Mouse (Mus musculus): Measurements from ENCODE around the gene Sema3b. TPM values are rescaled to one million over a fixed set of nuclear protein-coding genes. Genes with fewer than 3 reads are reported as not detected.

The Sema3b gene
- polyA plus RNA-seq, 1 experiment from 2014 or later, result 0.41 TPM

DNA sequence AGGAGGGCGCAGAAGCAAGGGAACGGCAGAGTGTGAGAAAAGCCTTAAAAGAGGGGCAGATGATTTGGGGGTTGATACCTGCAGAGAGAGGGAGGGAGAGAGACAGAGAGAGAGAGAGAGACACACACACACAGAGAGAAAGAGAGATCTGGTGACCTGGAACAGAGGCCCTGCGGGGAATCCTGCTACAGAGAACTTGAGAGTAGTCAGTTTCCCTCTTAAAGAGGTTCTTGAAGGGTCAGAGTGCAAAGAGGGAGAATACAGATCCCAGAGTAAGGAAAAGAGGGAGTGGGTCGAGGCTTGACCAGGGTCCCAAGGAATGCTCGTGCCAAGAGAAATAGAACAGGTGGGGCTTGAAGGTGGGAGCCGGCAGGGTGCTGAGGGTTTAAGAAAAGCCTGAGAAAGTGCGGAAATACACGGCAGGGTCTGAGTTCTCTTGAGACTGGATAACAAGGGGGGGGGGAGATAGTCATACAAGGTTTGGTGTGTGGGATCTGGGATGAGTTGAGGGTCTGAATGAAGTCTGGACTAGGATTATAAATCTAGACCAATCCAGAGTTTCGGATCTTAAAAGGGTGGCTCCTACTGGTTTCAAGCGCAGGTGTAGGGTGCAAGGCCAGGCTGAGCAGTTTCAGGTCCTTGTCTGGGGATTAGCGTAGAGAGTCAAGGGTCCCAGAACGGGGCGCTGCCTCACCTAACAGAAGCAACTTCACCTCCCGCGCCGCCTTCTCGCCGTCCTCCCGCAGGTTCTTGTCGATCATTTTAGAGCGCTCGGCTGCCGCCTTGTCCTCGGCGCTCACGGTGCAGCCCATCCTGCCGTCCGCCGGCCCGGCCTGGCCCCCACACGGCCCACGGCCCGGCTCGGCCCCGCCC, 25.6 kb upstream of the Sema3b start:
- DNase-seq (no peak), ATAC-seq (peak; percentile 1; the same call in 1 of the 2 replicates)

DNA sequence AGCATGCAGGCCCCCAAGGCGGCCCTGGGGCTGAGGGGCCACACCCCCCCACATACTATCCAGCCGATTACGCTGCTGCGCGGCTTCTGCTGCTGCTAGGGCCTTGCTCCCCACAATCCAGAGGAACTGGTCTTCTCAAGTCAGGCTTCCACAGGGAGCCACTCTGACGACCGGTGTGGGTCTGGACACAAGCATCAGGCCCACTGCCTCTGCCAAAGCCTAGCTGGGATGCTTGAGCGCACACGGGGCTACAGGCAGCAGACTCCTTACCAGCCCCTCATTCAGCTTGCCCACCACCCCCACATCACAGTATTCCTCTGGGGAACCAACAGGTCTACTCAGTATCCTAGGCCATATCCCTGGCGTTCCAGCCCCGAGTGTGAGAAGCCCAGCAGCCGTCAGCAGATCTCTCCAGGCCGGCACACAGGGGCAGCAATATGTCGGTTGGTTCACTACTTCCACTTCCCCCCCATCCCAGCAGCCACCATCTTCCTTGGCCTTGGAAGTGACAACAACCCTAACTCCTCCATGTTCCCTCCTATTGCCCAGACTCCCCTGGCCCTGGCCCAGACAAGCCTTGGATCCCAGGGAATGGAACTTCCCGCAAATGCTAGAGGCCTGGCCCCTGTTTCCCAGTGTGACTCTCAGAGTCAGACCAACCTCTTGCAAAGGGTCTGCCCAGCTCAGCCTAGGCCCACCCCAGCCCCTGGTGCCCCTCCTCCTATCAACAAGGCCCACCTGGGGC, 24.8 kb upstream of the Sema3b start:
- Histone ChIP-seq H3K9ac (replicated peaks) (peak overlapping the region; percentile 99), H3K4me3 (ENCODE audit: low read depth, low read length) (peak overlapping the region; percentile 99), H3K4me1 (ENCODE audit: insufficient read depth) (peaks cover 45% of the 10 kb centered on the region), H3K27ac (ENCODE audit: low read depth) (peak overlapping the region; percentile 97), H3K36me3 (replicated peaks; ENCODE audit: insufficient read depth, low read length) (peaks cover 9% of the 10 kb centered on the region; the same call in 1 of the 2 replicates), H3K4me2 (ENCODE audit: low read depth, low read length) (peak overlapping the region; percentile 79), H3K27me3 (ENCODE audit: insufficient read depth, low read length) (no peaks in the 10 kb centered on the region), H3K9me3 (ENCODE audit: low read length) (no peaks in the 10 kb centered on the region)
- peak; percentile 59 for DNase-seq
- 2% methylated on average over 15 of the region's 15 CpGs for WGBS (ENCODE audit: insufficient replicate concordance)
- no peak for ATAC-seq
- TF ChIP-seq CTCF (IDR thresholded peaks at IDR 0.05; ENCODE audit: low read depth), result no peak
- TF ChIP-seq EP300 (IDR thresholded peaks at IDR 0.05; ENCODE audit: low read depth), result no peak

More for the DNA sequence above, 25.6 kb upstream of the Sema3b start:
- H3K27ac ChIP-seq (ENCODE audit: low read depth), result peak overlapping the region; percentile 97
- peaks cover 9% of the 10 kb centered on the region; the same call in 1 of the 2 replicates for H3K36me3 ChIP-seq (replicated peaks; ENCODE audit: insufficient read depth, low read length)
- WGBS (ENCODE audit: insufficient replicate concordance), result under 1% methylated on average over 35 of the region's 35 CpGs
- no peaks in the 10 kb centered on the region for H3K27me3 ChIP-seq (ENCODE audit: insufficient read depth, low read length)
- peak overlapping the region; percentile 99 for H3K4me3 ChIP-seq (ENCODE audit: low read depth, low read length)
- peaks cover 43% of the 10 kb centered on the region for H3K4me1 ChIP-seq (ENCODE audit: insufficient read depth)
- peak overlapping the region; percentile 99 for H3K9ac ChIP-seq (replicated peaks)
- no peaks in the 10 kb centered on the region for H3K9me3 ChIP-seq (ENCODE audit: low read length)
- TF ChIP-seq CTCF (IDR thresholded peaks at IDR 0.05; ENCODE audit: low read depth) (no peak), EP300 (IDR thresholded peaks at IDR 0.05; ENCODE audit: low read depth) (no peak)
- peak overlapping the region; percentile 79 for H3K4me2 ChIP-seq (ENCODE audit: low read depth, low read length)

DNA sequence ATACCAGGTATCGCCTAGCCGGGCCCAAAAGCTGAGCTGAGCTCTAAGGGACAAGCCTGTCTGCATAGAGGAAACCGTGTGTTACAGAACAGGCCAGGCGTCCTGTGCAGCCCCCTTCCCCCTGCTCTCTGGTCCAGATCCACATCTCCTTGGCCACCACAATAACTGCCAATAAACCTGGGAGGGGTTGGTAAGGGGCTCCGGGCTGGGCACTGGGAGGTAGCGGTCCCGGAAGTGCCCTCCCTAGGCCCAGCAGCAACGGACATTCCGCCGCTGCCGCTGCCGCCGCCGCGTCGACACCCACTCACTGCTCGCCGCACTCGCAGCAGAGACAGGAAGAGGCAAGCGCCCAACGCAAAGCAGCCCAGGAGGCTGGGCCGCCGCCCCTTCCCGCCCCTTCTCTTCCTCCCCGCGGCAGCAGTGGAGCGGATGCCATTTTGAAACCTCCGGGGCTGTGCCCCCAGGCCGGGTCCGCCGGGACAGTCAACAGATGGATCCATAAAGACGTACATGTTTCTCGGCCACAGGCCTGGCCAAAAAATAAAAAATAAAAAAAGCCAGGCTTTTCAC, 24.1 kb upstream of the Sema3b start:
- H3K4me2 ChIP-seq (ENCODE audit: low read depth, low read length), result peak overlapping the region; percentile 79
- peak; percentile 90 for DNase-seq
- H3K27ac ChIP-seq (ENCODE audit: low read depth), result peak overlapping the region; percentile 97
- H3K9me3 ChIP-seq (ENCODE audit: low read length), result no peaks in the 10 kb centered on the region
- H3K4me3 ChIP-seq (ENCODE audit: low read depth, low read length), result peak overlapping the region; percentile 99
- H3K4me1 ChIP-seq (ENCODE audit: insufficient read depth), result peaks cover 51% of the 10 kb centered on the region
- H3K9ac ChIP-seq (replicated peaks), result peak overlapping the region; percentile 99
- no peak for TF ChIP-seq CTCF (IDR thresholded peaks at IDR 0.05; ENCODE audit: low read depth)
- TF ChIP-seq EP300 (IDR thresholded peaks at IDR 0.05; ENCODE audit: low read depth), result 0 out of 2 replicates have a peak, but pooled peaks have one; percentile 25
- H3K27me3 ChIP-seq (ENCODE audit: insufficient read depth, low read length), result no peaks in the 10 kb centered on the region
- ATAC-seq, result peak; percentile 30
- under 1% methylated on average over 24 of the region's 33 CpGs for WGBS (ENCODE audit: insufficient replicate concordance)
- peaks cover 9% of the 10 kb centered on the region; the same call in 1 of the 2 replicates for H3K36me3 ChIP-seq (replicated peaks; ENCODE audit: insufficient read depth, low read length)

DNA sequence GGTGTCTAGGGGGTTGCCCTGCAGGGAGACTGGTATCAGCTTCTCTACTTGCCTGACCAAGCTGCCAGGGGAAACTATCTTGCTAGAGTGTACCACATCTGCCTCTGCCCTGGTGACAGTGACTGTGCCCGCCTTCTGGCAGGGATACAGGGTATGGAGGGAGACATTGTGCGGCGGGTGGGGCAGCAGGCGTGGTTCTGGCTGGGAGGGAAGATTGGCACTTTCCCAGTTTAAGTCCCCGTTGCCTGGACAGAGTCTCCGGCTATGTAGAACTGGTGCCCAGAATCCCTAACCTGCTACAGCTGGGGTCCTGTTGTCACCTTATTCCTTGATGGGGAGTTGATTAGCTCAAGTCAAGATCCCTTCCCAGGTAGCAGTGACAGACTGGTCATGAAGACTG, 23.4 kb upstream of the Sema3b start:
- peak overlapping the region; percentile 99 for H3K9ac ChIP-seq (replicated peaks)
- 0 out of 2 replicates have a peak, but pooled peaks have one; percentile 18 for TF ChIP-seq EP300 (IDR thresholded peaks at IDR 0.05; ENCODE audit: low read depth)
- no peak for TF ChIP-seq CTCF (IDR thresholded peaks at IDR 0.05; ENCODE audit: low read depth)
- ATAC-seq (peak; percentile 35), DNase-seq (peak; percentile 75)
- no peaks in the 10 kb centered on the region for H3K27me3 ChIP-seq (ENCODE audit: insufficient read depth, low read length)
- 28% methylated on average over 6 of the region's 6 CpGs for WGBS (ENCODE audit: insufficient replicate concordance)
- peaks cover 14% of the 10 kb centered on the region; the same call in 1 of the 2 replicates for H3K36me3 ChIP-seq (replicated peaks; ENCODE audit: insufficient read depth, low read length)
- peaks cover 58% of the 10 kb centered on the region for H3K4me1 ChIP-seq (ENCODE audit: insufficient read depth)
- peak overlapping the region; percentile 99 for H3K4me3 ChIP-seq (ENCODE audit: low read depth, low read length)
- H3K9me3 ChIP-seq (ENCODE audit: low read length), result no peaks in the 10 kb centered on the region
- H3K27ac ChIP-seq (ENCODE audit: low read depth), result peak overlapping the region; percentile 97
- peak overlapping the region; percentile 79 for H3K4me2 ChIP-seq (ENCODE audit: low read depth, low read length)

DNA sequence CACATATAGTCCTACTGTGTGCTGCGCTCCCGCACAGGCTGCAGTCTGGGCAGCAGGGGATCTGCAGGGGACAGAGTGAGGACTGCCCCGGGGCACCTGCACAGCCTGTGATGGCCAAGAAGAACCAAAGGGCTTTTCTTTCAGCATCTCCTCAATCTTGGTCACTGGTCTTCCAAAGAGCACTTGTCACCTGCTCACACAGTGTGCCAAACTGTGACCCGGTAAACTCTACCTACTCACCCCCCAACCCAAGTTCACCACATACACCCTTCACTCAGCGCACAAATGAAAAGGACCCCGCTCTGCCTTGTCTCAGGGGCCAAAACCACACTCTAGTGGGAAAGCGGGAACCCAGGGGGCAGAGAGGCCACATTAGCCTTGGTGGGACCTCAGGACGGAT, 22.8 kb upstream of the Sema3b start:
- Histone ChIP-seq H3K27ac (ENCODE audit: low read depth) (peak overlapping the region; percentile 97), H3K4me3 (ENCODE audit: low read depth, low read length) (peak overlapping the region; percentile 99; the same call in 1 of the 2 replicates), H3K4me2 (ENCODE audit: low read depth, low read length) (peak overlapping the region; percentile 79), H3K9me3 (ENCODE audit: low read length) (no peaks in the 10 kb centered on the region), H3K36me3 (replicated peaks; ENCODE audit: insufficient read depth, low read length) (peaks cover 17% of the 10 kb centered on the region; the same call in 1 of the 2 replicates), H3K4me1 (ENCODE audit: insufficient read depth) (peaks cover 65% of the 10 kb centered on the region), H3K27me3 (ENCODE audit: insufficient read depth, low read length) (no peaks in the 10 kb centered on the region), H3K9ac (replicated peaks) (peak overlapping the region; percentile 99)
- no peak for DNase-seq
- 87% methylated on average over 8 of the region's 8 CpGs for WGBS (ENCODE audit: insufficient replicate concordance)
- no peak for ATAC-seq
- no peak for TF ChIP-seq CTCF (IDR thresholded peaks at IDR 0.05; ENCODE audit: low read depth)
- TF ChIP-seq EP300 (IDR thresholded peaks at IDR 0.05; ENCODE audit: low read depth), result no peak
